Mouse (Mus musculus): ENCODE measurements around the gene Cyp4f14. TPM values are rescaled to one million over a fixed set of nuclear protein-coding genes. Genes with fewer than 3 reads are reported as not detected.
"Not testable (repeated sequence)": the region's sequence is repeated elsewhere in the genome, so short reads cannot be mapped to it uniquely, and the experiment has no call there.

The Cyp4f14 gene
- polyA plus RNA-seq, 1 experiment from 2014 or later: not detected

DNA sequence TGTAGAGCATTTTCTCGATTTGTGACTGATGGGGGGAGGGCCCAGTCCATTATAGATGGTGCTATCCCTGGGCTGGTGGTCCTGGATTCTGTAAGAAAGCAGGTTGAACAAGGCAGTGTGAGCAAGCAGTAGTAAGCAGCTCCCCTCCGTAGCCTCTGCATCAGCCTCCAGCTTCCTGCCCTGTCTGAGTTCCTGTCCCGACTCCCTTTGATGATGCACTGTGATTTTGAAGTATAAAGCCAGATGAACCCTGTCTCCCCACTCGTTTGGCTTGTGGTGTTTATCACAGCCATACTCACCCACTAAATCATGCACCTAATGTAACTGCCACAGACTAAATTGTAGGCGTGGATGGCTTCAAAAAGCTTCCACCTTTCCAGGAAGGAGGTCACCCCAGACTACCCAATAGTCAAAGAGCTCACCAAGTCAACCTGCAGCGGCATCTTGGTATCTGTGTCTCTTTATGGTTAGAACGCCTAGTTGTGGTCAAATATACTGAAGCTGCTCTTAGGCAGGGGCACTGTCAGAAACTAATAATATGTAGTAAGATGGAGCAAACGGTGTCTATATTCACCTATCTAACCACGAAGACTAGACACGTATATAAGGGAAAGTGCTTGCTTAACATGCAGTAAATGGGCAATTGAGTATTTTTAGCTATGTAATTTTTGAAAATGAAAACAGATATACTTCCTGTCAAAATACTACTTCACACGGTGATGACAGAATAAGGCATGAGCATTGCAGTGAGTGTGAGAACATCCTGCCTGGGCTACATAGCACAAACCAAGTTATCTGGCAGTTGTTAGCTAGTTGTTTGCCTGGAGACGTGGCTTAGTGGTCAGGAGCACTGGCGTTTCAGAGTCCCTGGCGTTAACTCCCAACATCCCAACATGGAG lies 36.6 kb downstream of the Cyp4f14 start:
- Histone ChIP-seq H3K36me3 (ENCODE audit: control insufficient read depth, insufficient read depth, low read length) (peaks cover 8% of the 10 kb centered on the region; the same call in 1 of the 2 replicates), H3K9me3 (ENCODE audit: control insufficient read depth, low read length) (no peaks in the 10 kb centered on the region), H3K4me3 (ENCODE audit: low read depth, low read length) (no peak overlapping the region), H3K4me2 (ENCODE audit: low read depth) (no peak overlapping the region), H3K9ac (ENCODE audit: low read length) (no peak overlapping the region), H3K27me3 (ENCODE audit: control insufficient read depth, insufficient read depth, low read length) (no peaks in the 10 kb centered on the region), H3K4me1 (ENCODE audit: control insufficient read depth, insufficient read depth, low read length) (no peaks in the 10 kb centered on the region), H3K27ac (ENCODE audit: low read depth, low read length) (no peak overlapping the region)
- no peak for ATAC-seq (ENCODE audit: insufficient read depth, low FRiP score, low TSS enrichment)
- WGBS: 90% methylated on average over 14 of the region's 14 CpGs
- DNase-seq (ENCODE audit: low spot score): no peak

DNA sequence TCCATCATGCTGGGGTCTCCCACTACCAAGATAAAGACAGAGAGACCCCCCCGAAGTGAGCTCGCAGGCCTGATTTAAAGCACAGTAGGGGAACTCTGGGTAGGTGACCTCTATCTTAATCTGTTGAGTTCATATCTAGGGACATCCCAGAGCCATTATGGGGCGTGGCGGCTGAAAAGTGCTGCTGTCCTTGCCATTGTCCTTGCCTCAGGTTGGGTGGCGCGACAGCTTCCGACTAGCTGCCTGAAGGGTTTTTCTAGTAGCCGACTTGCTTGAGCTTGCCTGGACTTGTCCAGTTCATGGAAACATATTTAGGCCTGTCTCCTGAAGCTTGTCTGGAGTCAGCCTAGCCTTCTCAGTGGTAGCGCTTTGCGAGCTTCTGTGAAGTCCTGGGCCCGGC lies 38.4 kb downstream of the Cyp4f14 start:
- Histone ChIP-seq H3K27ac (ENCODE audit: low read depth, low read length) (no peak overlapping the region), H3K4me2 (ENCODE audit: low read depth) (no peak overlapping the region), H3K4me3 (ENCODE audit: low read depth, low read length) (no peak overlapping the region), H3K9ac (ENCODE audit: low read length) (no peak overlapping the region), H3K9me3 (ENCODE audit: control insufficient read depth, low read length) (no peaks in the 10 kb centered on the region), H3K27me3 (ENCODE audit: control insufficient read depth, insufficient read depth, low read length) (no peaks in the 10 kb centered on the region), H3K36me3 (ENCODE audit: control insufficient read depth, insufficient read depth, low read length) (peaks cover 2% of the 10 kb centered on the region; the same call in 1 of the 2 replicates), H3K4me1 (ENCODE audit: control insufficient read depth, insufficient read depth, low read length) (no peaks in the 10 kb centered on the region)
- WGBS: 96% methylated on average over 11 of the region's 11 CpGs
- ATAC-seq (ENCODE audit: insufficient read depth, low FRiP score, low TSS enrichment): no peak
- no peak for DNase-seq (ENCODE audit: low spot score)

DNA sequence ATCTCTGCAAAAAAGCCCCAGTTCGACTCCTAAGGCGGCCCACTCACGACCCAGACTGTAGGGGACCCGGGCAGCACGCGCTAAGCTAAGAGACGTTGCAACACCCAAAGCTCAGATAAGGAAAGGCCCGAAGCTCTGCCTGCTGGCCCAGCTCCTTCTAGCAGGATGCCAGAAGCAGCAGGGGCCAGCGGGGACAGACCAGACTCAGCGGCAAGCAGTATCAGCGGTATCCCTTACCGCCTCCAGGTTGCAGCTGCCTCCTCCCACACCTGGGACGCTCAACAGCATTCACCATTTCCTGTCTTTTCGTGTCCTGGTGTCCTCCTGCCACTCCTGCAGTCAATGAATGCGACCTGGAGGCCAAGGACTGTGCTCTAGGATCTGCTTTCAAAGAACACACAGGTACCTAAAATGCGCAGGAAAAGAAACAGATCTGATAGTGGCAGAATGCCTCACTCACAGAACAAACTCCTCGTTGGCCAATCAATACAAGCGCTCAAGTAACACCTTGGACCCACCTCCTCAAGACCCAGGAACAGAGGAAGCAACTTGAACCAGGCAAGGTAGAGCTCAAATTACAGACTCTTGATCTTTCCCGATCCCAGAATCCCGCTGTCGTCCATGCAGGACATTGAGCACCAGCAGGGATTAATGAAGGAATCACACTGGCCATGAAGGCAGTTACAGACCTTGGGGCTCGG lies 39.5 kb downstream of the Cyp4f14 start:
- Histone ChIP-seq H3K9ac (ENCODE audit: low read length) (no peak overlapping the region), H3K4me3 (ENCODE audit: low read depth, low read length) (no peak overlapping the region), H3K4me1 (ENCODE audit: control insufficient read depth, insufficient read depth, low read length) (no peaks in the 10 kb centered on the region), H3K36me3 (ENCODE audit: control insufficient read depth, insufficient read depth, low read length) (peaks cover 2% of the 10 kb centered on the region; the same call in 1 of the 2 replicates), H3K27ac (ENCODE audit: low read depth, low read length) (no peak overlapping the region), H3K4me2 (ENCODE audit: low read depth) (no peak overlapping the region), H3K27me3 (ENCODE audit: control insufficient read depth, insufficient read depth, low read length) (no peaks in the 10 kb centered on the region), H3K9me3 (ENCODE audit: control insufficient read depth, low read length) (no peaks in the 10 kb centered on the region)
- DNase-seq (ENCODE audit: low spot score) (no peak), ATAC-seq (ENCODE audit: insufficient read depth, low FRiP score, low TSS enrichment) (no peak)
- 11% methylated on average over 22 of the region's 22 CpGs for WGBS

DNA sequence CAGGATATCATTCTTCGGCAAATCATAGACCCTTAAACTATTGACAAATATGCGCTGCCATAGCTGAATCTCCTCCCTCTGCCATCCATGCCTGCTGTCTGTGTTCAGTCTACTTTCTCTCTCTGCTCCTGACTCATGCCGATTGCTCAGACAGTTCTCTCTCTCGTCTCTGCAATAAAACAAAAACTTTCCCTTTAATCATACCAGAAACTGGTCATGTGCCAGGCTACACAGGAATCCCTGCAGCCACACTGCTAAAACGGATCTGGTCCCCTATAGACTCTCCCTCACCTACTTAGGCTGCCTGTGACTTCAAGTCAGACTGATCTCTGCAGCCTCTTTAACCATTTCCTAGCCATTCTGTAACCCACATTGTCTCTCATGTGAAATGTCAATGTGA lies 44.4 kb downstream of the Cyp4f14 start:
- Histone ChIP-seq H3K4me2 (ENCODE audit: low read depth) (no peak overlapping the region), H3K9me3 (ENCODE audit: control insufficient read depth, low read length) (no peaks in the 10 kb centered on the region), H3K9ac (ENCODE audit: low read length) (no peak overlapping the region), H3K36me3 (ENCODE audit: control insufficient read depth, insufficient read depth, low read length) (no peaks in the 10 kb centered on the region), H3K27me3 (ENCODE audit: control insufficient read depth, insufficient read depth, low read length) (no peaks in the 10 kb centered on the region), H3K4me1 (ENCODE audit: control insufficient read depth, insufficient read depth, low read length) (no peaks in the 10 kb centered on the region), H3K4me3 (ENCODE audit: low read depth, low read length) (no peak overlapping the region), H3K27ac (ENCODE audit: low read depth, low read length) (no peak overlapping the region)
- ATAC-seq (ENCODE audit: insufficient read depth, low FRiP score, low TSS enrichment): no peak
- no peak for DNase-seq (ENCODE audit: low spot score)
- WGBS: 71% methylated on average over 5 of the region's 5 CpGs

DNA sequence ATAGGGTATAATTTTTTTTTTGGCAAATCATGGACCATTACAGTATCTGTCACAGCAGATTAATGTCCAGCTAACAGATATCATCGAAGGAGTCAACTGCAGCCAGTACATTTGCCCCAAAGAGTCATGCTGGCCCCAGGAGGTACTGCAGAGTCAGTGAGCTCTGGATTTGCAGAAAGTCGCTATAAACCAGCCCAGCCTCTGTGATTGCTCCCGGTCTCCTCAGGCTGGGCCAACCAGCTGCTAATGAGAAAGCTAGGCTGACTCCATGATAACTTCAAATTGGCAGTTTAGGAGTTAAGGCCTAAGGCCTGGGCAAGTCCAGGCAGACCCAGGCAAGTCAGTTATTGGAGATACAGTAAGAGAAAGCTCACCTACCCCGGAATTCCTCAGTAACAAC lies 45.1 kb downstream of the Cyp4f14 start:
- ATAC-seq (ENCODE audit: insufficient read depth, low FRiP score, low TSS enrichment) (no peak), DNase-seq (ENCODE audit: low spot score) (no peak)
- H3K9ac ChIP-seq (ENCODE audit: low read length): no peak overlapping the region
- H3K4me2 ChIP-seq (ENCODE audit: low read depth): no peak overlapping the region
- H3K27me3 ChIP-seq (ENCODE audit: control insufficient read depth, insufficient read depth, low read length): no peaks in the 10 kb centered on the region
- no peak overlapping the region for H3K27ac ChIP-seq (ENCODE audit: low read depth, low read length)
- H3K36me3 ChIP-seq (ENCODE audit: control insufficient read depth, insufficient read depth, low read length): no peaks in the 10 kb centered on the region
- 77% methylated on average over 4 of the region's 4 CpGs for WGBS
- H3K9me3 ChIP-seq (ENCODE audit: control insufficient read depth, low read length): no peaks in the 10 kb centered on the region
- no peak overlapping the region for H3K4me3 ChIP-seq (ENCODE audit: low read depth, low read length)
- H3K4me1 ChIP-seq (ENCODE audit: control insufficient read depth, insufficient read depth, low read length): no peaks in the 10 kb centered on the region

DNA sequence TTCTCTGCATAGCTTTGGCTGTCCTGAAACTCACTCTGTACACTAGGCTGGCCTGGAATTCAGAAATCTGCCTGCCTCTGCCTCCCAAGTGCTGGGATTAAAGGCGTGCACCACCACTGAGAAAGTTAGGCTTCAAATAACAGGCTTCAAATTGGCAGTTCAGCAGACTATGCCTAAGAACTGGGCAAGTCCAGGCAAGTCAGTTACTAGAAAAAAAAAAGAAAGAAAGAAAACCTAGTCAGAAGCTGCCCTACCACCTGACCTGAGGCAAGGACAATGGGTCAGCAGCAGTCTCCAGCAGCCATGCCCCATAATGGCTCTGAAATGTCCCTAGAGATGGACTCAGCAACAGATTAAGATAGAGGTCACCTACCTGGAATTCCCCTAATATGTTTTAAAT lies 45.7 kb downstream of the Cyp4f14 start:
- Histone ChIP-seq H3K36me3 (ENCODE audit: control insufficient read depth, insufficient read depth, low read length) (no peaks in the 10 kb centered on the region), H3K4me1 (ENCODE audit: control insufficient read depth, insufficient read depth, low read length) (no peaks in the 10 kb centered on the region), H3K9ac (ENCODE audit: low read length) (no peak overlapping the region), H3K27me3 (ENCODE audit: control insufficient read depth, insufficient read depth, low read length) (no peaks in the 10 kb centered on the region), H3K4me3 (ENCODE audit: low read depth, low read length) (no peak overlapping the region), H3K27ac (ENCODE audit: low read depth, low read length) (no peak overlapping the region), H3K9me3 (ENCODE audit: control insufficient read depth, low read length) (no peaks in the 10 kb centered on the region), H3K4me2 (ENCODE audit: low read depth) (no peak overlapping the region)
- ATAC-seq (ENCODE audit: insufficient read depth, low FRiP score, low TSS enrichment) (no peak), DNase-seq (ENCODE audit: low spot score) (no peak)
- WGBS: 90% methylated on average over 1 of the region's 1 CpGs

DNA sequence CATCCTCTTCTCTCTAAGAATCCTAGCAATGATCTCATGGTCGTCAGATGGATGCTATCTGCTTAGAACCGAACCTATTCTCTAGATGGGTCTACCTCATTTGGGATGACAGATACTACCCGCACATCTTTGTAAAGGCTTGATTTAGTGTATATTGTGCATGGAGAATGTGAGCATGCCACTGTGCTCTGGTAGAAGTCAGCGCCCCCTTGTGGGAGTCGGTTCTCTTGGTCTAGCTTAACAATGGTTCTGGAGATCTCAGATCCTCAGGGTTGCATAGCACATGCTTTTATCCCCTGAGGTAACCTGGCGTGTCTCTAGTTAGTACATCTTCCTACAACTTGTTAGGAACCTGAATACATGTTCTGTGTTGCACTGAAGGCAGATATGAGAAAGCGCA lies 49.9 kb downstream of the Cyp4f14 start:
- H3K27ac ChIP-seq (ENCODE audit: low read depth, low read length); H3K4me1 ChIP-seq (ENCODE audit: control insufficient read depth, insufficient read depth, low read length); H3K27me3 ChIP-seq (ENCODE audit: control insufficient read depth, insufficient read depth, low read length); H3K4me3 ChIP-seq (ENCODE audit: low read depth, low read length); H3K9me3 ChIP-seq (ENCODE audit: control insufficient read depth, low read length); H3K9ac ChIP-seq (ENCODE audit: low read length); DNase-seq (ENCODE audit: low spot score); ATAC-seq (ENCODE audit: insufficient read depth, low FRiP score, low TSS enrichment); H3K36me3 ChIP-seq (ENCODE audit: control insufficient read depth, insufficient read depth, low read length); H3K4me2 ChIP-seq (ENCODE audit: low read depth): not testable (repeated sequence)
- 64% methylated on average over 3 of the region's 7 CpGs for WGBS

DNA sequence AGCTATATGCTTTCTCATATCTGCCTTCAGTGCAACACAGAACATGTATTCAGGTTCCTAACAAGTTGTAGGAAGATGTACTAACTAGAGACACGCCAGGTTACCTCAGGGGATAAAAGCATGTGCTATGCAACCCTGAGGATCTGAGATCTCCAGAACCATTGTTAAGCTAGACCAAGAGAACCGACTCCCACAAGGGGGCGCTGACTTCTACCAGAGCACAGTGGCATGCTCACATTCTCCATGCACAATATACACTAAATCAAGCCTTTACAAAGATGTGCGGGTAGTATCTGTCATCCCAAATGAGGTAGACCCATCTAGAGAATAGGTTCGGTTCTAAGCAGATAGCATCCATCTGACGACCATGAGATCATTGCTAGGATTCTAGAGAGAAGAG lies 60.4 kb downstream of the Cyp4f14 start:
- WGBS: 72% methylated on average over 2 of the region's 6 CpGs
- not testable (repeated sequence) for ATAC-seq (ENCODE audit: insufficient read depth, low FRiP score, low TSS enrichment); H3K9ac ChIP-seq (ENCODE audit: low read length)

More for the DNA sequence above, 60.4 kb downstream of the Cyp4f14 start:
- not testable (repeated sequence) for H3K27ac ChIP-seq (ENCODE audit: low read depth, low read length); H3K27me3 ChIP-seq (ENCODE audit: control insufficient read depth, insufficient read depth, low read length); H3K4me2 ChIP-seq (ENCODE audit: low read depth); H3K36me3 ChIP-seq (ENCODE audit: control insufficient read depth, insufficient read depth, low read length); H3K4me3 ChIP-seq (ENCODE audit: low read depth, low read length); H3K4me1 ChIP-seq (ENCODE audit: control insufficient read depth, insufficient read depth, low read length); DNase-seq (ENCODE audit: low spot score); H3K9me3 ChIP-seq (ENCODE audit: control insufficient read depth, low read length)

All from neural tube, embryonic 11.5 days (tissue).